In genomic region chr19:36497067-36497466, GRCm38 (mm10) we compare ENCODE assay signal across 13 mouse cellular contexts. TPM values are rescaled to one million over a fixed set of nuclear protein-coding genes. Genes with fewer than 3 reads are reported as not detected.
DNase-seq lines count a peak whose midpoint lies in the region; ATAC-seq lines count a peak whose summit lies in the region.
"Had no signal": no experiment of that assay in that cellular context is flagged by ENCODE, and none has a peak within 500 bp of the region (broad histone marks: within the 10 kb centered on the region; RNA-seq: fewer than 3 reads in every experiment).

No protein-coding gene starts in this region.

- peak; percentile 53 for DNase-seq in midbrain, embryonic 11.5 days (ENCODE audit: low spot score, missing footprints)
- DNase-seq in midbrain, embryonic 14.5 days: no peak
- DNase-seq in adrenal gland, adult (ENCODE audit: inconsistent age in 2 of 2, low spot score in 1 of 2): peak; percentile 89 to 91
- DNase-seq in cerebellum, adult 11-12 months: peak; percentile 54
- DNase-seq in gastrocnemius, adult 8-10 months (ENCODE audit: low spot score in 2 of 2): peak; percentile 3 to 9
- no peak for DNase-seq in heart, adult 9 months (ENCODE audit: low spot score in 2 of 2)
- no peak for DNase-seq in lung, adult 18-20 months
- DNase-seq in urinary bladder, postnatal 4 days (ENCODE audit: low spot score in 2 of 2): no peak
- DNase-seq: embryo, embryonic 11 days; kidney, adult 11 months had no signal

- no peaks in the 10 kb centered on the region for H3K27me3 ChIP-seq in midbrain, embryonic 11.5 days (ENCODE audit: control insufficient read depth, insufficient read depth, low read length)
- no peaks in the 10 kb centered on the region for H3K27me3 ChIP-seq in midbrain, embryonic 14.5 days (ENCODE audit: control insufficient read depth, insufficient read depth, low read length)
- H3K27me3 ChIP-seq: forebrain, embryonic 12.5 days; heart, embryonic 13.5 days had no signal

- H3K36me3 ChIP-seq in midbrain, embryonic 11.5 days (ENCODE audit: control insufficient read depth, insufficient read depth, low read length): no peaks in the 10 kb centered on the region
- no peaks in the 10 kb centered on the region for H3K36me3 ChIP-seq in midbrain, embryonic 14.5 days (ENCODE audit: control insufficient read depth, insufficient read depth, low read length)
- H3K36me3 ChIP-seq: forebrain, embryonic 12.5 days; heart, embryonic 13.5 days had no signal

- ATAC-seq in midbrain, embryonic 11.5 days (ENCODE audit: low FRiP score): no peak
- no peak for ATAC-seq in midbrain, embryonic 14.5 days (ENCODE audit: low FRiP score, low TSS enrichment)

- H3K4me1 ChIP-seq in midbrain, embryonic 11.5 days (ENCODE audit: control insufficient read depth, insufficient read depth, low read length): no peaks in the 10 kb centered on the region
- H3K4me1 ChIP-seq in midbrain, embryonic 14.5 days (ENCODE audit: control insufficient read depth, insufficient read depth, low read length): no peaks in the 10 kb centered on the region
- H3K4me1 ChIP-seq: forebrain, embryonic 12.5 days had no signal

- WGBS in midbrain, embryonic 11.5 days: 87% methylated on average over 4 of the region's 4 CpGs
- 76% methylated on average over 4 of the region's 4 CpGs for WGBS in midbrain, embryonic 14.5 days

- H3K4me3 ChIP-seq in midbrain, embryonic 11.5 days (ENCODE audit: low read depth, low read length): no peak overlapping the region
- H3K4me3 ChIP-seq in midbrain, embryonic 14.5 days (replicated peaks; ENCODE audit: low read depth, low read length): no peak overlapping the region
- H3K4me3 ChIP-seq: forebrain, embryonic 12.5 days; heart, embryonic 13.5 days had no signal

- H3K9me3 ChIP-seq in midbrain, embryonic 11.5 days (ENCODE audit: control insufficient read depth, low read length): no peaks in the 10 kb centered on the region
- peaks cover 3% of the 10 kb centered on the region; the same call in 1 of the 2 replicates for H3K9me3 ChIP-seq in midbrain, embryonic 14.5 days (ENCODE audit: control insufficient read depth, low read length)
- H3K9me3 ChIP-seq: forebrain, embryonic 12.5 days; heart, embryonic 13.5 days had no signal

- no peak overlapping the region for H3K9ac ChIP-seq in midbrain, embryonic 11.5 days (ENCODE audit: low read length)
- H3K9ac ChIP-seq in midbrain, embryonic 14.5 days (replicated peaks; ENCODE audit: low read length): no peak overlapping the region
- H3K9ac ChIP-seq: forebrain, embryonic 12.5 days; heart, embryonic 13.5 days; liver, embryonic 14.5 days had no signal

- no peak overlapping the region for H3K27ac ChIP-seq in midbrain, embryonic 11.5 days (ENCODE audit: low read depth, low read length)
- no peak overlapping the region for H3K27ac ChIP-seq in midbrain, embryonic 14.5 days (replicated peaks; ENCODE audit: low read depth, low read length)
- H3K27ac ChIP-seq: forebrain, embryonic 12.5 days; heart, embryonic 13.5 days; liver, embryonic 14.5 days had no signal

- no peak overlapping the region for H3K4me2 ChIP-seq in midbrain, embryonic 11.5 days
- H3K4me2 ChIP-seq in midbrain, embryonic 14.5 days (ENCODE audit: low read length): no peak overlapping the region
- H3K4me2 ChIP-seq: forebrain, embryonic 12.5 days; heart, embryonic 13.5 days had no signal

RNA-seq across cellular contexts. Expression of gene Hectd2, which starts 57.4 kb away (rescaled TPM):
- 4.2 and 5.8 TPM in 2 replicates for polyA plus RNA-seq in midbrain, embryonic 11.5 days (2014; fragmentation: Nextera tagmentation; extraction: Ambion mirVana)
- 14.8 and 16.4 TPM in 2 replicates for polyA plus RNA-seq in midbrain, embryonic 14.5 days (2014; fragmentation: Nextera tagmentation; extraction: Ambion mirVana)
- total RNA-seq in gastrocnemius, adult 8-10 months (2022): 1 to 10 TPM; 5.0 to 7.8 (median 6.0) TPM

Comparison
In these comparisons a context has a peak if more than half of its experiments do, and no peak if none do; other contexts are left out.
1. DNase-seq: peak in midbrain, embryonic 11.5 days (single experiment), adrenal gland, adult (2 of 2), cerebellum, adult 11-12 months (single experiment) and gastrocnemius, adult 8-10 months (2 of 2); none in midbrain, embryonic 14.5 days (single experiment), heart, adult 9 months (0 of 2), lung, adult 18-20 months (0 of 2) and urinary bladder, postnatal 4 days (0 of 2).